Mouse (Mus musculus) G1E-ER4 (cell line): ENCODE measurements around the gene Fxr1. TPM values are rescaled to one million over a fixed set of nuclear protein-coding genes. Genes with fewer than 3 reads are reported as not detected.

Source experiments
- GATA1 ChIP-seq: IDR thresholded peaks from one replicate; pipeline ENCODE4 v1.8.0; 2012; ENCODE audit warnings: low read length, inconsistent platforms
- polyA plus RNA-seq: library from polyadenylated mRNA; stranded (reverse); fragments of >175 nt; gene quantifications from 2 replicates; pipeline ENCODE4 v1.2.3, GENCODE M21; 2012

The Fxr1 gene
- polyA plus RNA-seq, 1 experiment, result 14.8 TPM

DNA sequence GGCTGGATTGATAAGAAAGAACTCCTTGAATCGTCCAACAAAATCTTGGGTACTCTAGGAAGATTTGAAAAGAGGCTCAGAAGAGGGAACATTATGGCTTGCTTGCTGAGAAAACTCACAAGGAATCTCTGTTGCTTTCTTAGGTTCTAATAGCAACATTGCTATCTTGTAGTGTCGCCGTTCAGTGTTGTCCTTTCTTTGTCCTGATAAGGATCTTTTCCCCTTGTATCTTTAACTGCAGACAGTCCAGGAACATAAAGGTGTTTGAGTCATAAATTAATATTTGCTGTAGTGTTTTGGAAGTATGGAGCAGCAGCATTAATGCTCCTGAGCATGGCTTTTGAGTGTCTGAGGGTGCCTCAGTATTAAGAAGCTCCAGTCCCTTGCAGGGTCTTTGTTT, 10.9 kb downstream of the Fxr1 start:
- TF ChIP-seq GATA1, result peak; percentile 17

DNA sequence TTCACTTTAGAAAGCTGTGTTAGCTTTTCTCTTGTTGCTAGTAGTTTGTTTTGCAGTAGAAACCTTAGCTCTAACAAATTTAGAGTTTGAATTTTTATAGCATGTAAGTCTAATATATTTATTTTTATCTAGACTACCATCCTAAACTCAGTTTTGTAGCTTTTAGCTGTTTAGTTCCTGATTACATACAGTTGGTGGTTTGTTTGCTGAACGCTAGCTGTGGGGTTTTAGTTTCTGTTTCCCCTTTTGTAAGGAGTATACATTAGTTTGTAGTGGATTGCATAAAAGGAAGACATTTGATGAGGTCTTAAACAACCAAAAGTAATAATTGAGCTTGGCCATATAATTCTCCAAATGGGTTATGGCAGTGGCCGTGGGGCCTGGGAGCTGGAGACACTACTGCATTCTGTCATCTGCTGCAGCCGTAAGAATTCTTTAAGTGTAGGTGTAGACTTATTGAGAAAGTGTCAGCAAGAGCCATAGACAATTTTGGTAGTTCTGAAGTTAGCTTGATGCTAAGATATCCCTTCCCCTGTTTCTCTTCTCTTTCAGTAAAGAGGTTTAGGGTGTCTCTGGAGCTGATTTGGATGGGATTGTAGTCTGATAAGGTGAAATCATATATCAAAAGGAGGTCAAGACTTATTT, 14.1 kb downstream of the Fxr1 start:
- TF ChIP-seq GATA1, result no peak

DNA sequence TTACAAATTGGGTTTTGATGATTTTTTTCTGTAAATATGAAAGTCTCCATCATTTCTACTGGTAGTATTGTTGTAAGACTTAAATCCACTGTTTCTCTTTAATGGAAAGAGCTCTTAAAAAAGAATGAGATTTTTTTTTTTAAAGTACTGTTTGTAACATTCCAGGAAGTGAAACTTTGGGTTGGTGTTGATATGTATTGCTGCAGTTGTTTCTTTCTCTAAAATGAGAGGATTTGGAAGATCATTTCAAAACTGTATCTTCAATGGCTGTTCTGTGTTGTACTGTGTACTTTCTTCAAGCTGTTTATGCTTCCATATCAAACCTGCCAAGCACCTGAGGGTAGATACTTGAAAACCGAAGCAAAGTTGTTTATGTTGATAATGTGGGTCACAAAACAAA, 15.1 kb downstream of the Fxr1 start:
- TF ChIP-seq GATA1, result no peak

DNA sequence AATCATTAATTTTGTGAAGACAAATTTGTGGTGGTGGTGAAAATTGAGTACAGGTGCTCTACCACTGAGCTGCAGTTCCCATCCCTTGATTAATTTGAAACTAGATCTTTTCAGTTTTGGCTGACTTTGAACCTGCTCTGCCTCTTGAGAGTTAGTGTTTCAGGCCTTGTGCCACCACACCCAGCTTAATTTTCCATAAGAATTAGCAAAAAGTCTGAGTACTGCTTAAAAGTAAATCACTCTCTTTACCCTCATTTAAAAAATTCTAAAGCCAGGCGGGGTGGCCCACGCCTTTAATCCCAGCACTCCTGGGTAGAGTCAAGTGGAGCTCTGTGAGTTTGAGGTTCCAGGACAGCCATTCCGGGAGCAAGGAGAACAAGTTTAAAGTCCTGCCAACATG, 16.0 kb downstream of the Fxr1 start:
- no peak for TF ChIP-seq GATA1

DNA sequence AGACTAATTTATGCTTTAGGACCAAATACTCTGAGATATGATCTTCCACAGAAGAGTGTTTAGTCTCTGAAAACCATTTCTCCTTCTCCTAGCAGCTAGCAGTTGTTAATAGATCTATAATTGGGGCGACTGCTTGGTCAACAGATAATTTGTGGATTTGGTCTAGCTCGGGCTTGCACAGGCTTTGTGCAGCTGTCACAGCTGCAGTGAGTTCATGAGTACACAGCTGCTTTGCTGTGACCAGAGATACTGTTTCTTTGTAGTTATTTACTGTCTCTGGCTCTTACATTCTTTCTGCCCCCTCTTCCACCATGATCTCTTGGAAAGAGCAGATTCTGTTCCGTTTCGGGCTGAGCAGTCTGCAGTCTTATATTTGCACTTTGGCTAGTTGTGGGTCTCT, 22.2 kb downstream of the Fxr1 start:
- no peak for TF ChIP-seq GATA1

DNA sequence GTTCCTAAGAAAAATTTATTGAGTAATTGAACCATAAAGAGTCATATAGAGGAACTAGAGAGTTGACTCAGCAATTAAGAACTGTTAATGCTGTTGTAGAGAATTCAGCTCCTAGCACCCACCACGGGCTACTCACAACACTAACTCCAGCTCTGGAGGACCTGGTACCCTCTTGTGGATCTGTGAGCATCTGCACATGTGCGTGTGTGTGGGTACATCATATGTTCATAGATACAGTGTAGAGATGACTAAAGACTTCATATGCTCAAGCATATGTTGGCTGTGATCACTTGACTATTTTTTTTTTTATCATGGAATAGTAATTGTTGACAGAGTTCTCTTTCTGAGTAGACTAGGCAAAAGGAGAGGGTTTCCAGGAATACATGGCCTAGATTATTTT, 42.6 kb downstream of the Fxr1 start:
- no peak for TF ChIP-seq GATA1

DNA sequence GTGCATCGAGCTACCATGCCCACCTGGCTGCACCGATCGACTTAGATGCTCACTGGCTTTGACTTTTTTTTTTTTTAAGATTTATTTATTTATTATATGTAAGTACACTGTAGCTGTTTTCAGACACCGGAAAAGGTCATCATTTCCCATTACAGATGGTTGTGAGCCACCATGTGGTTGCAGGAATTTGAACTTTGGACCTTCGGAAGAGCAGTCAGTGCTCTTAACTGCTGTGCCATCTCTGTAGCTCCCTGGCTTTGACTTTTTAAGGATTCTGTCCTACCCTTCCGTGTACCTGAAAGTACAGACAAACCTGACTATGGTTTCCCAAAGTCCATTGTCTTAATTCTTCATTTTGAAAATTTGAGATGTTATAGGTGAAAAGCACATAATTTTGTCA, 53.0 kb downstream of the Fxr1 start:
- TF ChIP-seq GATA1, result no peak

DNA sequence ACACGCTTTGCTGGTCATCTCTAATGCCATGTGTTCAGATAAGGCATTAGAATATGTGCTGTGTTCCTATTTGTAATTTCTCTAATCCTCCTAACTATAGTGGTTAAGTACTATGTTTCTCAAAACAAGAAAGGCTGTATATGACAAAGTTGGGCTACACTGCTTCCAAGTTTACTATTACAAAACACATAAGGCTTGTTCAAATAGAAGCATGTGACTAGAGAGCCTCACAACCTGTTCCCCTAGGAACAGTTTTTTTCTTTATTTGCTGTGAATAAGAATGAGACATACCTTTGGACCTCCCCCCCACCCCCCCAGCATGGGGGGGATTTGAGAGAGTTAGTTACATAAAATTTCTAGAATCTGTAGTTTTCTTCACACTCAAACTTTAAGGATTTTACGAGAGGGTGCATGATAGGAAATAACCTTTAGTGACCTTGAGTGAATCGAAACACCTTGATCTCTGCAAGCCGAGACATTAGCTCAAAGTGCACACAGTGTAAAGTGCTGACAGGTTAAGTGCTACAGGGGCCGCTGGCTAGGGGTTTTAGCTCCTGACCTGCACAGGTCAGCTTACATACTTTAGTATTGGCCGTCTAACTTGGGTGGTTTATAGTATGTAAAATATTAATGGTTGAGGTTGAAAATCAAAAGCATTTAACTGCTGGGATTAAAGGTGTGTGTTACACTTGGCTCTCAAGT, 56.5 kb downstream of the Fxr1 start:
- no peak for TF ChIP-seq GATA1

DNA sequence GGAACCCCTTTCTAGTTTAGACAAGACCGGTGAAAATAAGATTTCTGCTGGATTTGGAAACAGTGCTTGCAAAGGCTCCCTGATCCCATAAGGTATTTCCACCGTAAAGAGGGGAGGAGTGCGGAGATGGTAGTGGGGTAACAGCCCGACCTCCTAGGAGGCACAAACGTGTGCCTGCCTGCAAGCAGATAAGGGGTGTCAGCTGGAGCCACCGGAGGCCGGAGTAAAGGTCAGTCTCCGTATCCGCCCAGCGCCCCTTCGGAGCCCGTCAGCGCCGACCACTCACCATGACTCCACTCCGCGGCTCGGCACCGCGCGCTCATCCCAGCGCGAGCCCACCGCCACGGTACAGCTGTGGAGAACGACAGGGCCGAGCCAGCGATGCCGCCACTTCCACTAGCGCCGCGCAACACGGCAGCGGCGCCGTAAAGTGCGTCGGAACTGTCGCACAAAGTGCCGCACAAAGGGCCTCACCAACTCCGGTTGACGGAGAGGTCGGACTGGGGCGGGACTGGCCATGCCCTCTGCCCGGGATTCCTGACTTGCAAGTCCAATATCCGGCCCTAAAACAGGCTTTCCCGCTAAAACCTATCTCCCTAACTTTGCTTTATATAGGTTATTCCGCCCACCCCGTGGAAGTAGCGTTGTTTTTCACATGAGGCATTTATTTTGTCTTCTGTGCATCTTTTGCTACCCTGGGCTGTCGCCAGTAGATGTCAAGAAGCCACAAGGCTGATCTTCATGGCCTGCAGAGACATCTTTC, 61.3 kb downstream of the Fxr1 start, which contains the start of gene Dnajc19:
TSS of gene Dnajc19 (minus strand) at position 422 of the 763 bp plus-strand sequence.
- no peak for TF ChIP-seq GATA1

DNA sequence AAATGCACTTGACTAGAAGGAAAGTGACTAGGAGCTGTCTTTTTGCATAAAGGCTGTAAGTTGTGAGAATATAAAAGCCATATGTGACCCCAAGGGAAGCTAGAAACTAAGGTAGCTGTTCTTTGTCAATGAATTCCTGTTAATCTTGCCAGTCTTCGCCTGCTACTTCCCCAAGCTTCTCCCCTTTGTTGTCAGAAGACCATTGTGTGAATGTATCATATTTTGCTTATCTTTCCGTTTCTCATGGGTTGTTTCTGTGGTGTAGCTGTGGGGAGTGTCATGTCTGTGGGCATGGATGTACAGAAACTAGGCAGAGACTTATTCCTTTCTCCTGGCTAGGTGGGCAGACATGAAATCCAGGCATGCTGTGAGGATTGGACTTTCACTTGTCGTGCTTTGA, 62.2 kb downstream of the Fxr1 start:
- no peak for TF ChIP-seq GATA1

DNA sequence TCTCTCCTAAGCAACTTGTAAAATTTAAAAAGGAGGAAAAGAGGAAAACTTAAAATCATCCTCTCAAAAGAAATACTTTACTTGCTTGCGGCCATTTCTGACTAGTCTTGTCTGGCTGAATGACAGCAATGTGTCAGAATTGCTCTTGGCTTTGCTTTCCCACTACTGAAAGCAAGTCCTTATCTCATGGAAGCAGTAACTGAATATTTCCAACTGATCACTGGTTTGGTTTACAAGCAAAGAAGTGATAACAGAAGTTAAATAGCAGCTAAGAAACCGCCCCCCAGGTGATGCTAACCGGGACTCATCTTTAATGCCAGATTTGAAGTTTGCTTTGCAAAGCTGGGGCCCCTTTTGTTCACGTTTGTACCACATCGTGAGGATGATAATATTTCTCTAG, 63.9 kb downstream of the Fxr1 start:
- peak; percentile 31 for TF ChIP-seq GATA1

DNA sequence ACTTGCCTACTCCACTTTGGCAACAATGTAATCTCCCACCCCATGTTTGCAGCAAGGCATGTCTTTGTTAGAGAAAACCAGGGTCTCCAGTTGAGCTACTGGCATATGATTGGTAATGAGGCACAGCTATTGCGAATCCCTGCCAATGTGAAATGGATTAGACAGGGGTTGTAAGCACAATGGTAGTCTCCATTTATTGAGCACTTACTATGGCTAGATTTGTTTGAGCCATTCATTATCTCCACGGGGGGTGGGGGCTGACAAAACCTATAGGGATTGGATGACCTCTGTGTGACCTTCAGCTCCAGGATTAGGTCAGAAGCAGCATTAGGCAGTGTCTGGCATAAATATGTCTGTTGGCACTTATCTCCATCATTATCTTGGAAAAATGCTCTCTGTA, 83.1 kb downstream of the Fxr1 start:
- no peak for TF ChIP-seq GATA1

DNA sequence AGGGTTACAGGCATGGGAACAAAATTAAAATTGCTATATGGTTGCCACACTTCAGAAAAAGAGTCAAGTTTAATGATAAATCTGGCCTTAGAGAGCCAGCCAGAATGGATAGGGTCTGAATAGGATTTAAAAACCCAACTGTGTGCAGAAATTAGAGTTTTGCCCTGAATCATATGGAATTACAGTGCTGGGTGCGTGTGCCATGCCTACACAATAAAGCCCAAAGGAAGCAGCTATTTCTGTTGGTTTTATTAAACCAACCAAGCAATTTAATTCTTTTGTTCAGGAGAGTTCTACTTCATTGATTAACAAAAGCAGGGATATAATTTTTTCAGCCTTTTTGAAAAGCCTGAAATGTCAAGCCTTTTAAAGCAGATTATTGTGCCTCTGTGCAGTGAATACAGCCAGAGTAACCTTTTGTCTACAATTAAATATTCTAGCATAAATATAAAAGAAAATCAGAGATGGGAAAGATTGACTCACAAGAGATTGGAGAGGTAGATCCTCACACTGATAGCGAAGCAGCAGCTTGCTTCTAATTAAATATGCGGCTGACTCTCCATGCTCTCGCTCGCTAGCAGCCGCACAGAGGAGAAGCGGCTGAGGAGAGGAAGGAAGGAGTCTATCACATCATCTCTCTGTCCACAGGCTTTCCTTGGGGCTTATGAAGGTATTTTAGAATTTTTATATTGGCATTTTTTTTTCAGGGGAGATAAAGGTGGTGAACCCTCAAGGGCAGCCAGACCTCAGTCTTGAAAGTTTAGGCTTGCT, 84.3 kb downstream of the Fxr1 start:
- no peak for TF ChIP-seq GATA1

DNA sequence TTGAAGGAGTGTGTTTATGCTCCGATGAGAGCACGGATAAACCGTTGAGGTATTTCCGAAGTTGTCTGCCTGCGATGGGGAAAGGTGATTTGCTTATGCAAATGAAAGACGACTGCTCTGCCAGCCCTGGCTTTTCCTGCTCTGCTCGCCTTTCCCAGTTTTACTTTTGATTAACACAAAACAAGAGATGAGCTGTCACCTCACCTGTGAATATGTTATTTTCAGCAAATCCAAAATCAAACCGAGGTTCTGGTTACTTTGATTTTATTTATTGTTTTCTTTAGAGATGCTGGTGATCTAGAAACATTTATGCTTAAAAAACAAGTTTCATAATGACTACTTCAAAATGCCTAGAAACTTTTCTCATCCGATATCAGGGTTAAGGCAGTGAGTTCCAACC, 86.7 kb downstream of the Fxr1 start:
- TF ChIP-seq GATA1, result no peak

DNA sequence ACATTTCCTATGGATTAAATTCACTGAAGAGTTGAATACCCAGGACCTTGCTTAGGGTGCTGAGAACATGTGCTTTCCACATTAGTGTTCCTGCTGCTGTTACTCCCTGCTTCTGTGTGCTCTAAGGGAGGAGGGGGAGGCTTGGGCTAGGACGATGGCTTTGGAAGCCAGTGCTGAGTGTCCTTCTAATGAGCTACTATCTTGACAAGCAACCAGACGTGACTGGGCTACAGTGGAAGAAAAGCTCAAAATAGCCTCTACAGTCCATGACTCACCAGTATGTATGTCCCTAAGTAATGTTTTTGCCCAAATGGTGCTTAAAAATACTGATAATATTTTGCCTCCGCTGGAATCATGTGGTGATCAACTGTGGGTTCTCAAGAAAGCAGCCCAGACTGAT, 87.9 kb downstream of the Fxr1 start:
- TF ChIP-seq GATA1, result no peak
